Mouse (Mus musculus) CH12.LX (cell line): ENCODE data around the gene Ifna7.
"Not testable (repeated sequence)": the region's sequence is repeated elsewhere in the genome, so short reads cannot be mapped to it uniquely, and the experiment has no call there.

ENCODE experiments used
- CHD2 ChIP-seq: IDR thresholded peaks from 2 replicates; pipeline ENCODE4 v1.6.1; 2011; ENCODE audit warnings: low read length, improper control_type of control experiment
- EP300 ChIP-seq: IDR thresholded peaks from 2 replicates; pipeline ENCODE4 v1.6.1; 2011; ENCODE audit warnings: low read length, improper control_type of control experiment
- MAZ ChIP-seq: IDR thresholded peaks from 2 replicates; pipeline ENCODE4 v1.6.1; 2012; ENCODE audit warnings: low read depth, mild to moderate bottlenecking, inconsistent platforms, low read length, improper control_type of control experiment, moderate library complexity
- POLR2A ChIP-seq: IDR thresholded peaks from 2 replicates; pipeline ENCODE4 v1.6.1; 2011; ENCODE audit warnings: low read depth, mild to moderate bottlenecking, improper control_type of control experiment, low read length

- TF ChIP-seq CHD2, MAZ, EP300, POLR2A: not testable (repeated sequence)
Measured at GRCm38 (mm10) chr4:88782335-88782734, 33.7 kb upstream of the Ifna7 start.
